Mouse (Mus musculus) embryonic facial prominence, embryonic 15.5 days (tissue): ENCODE results near the gene Cntnap3. TPM values are rescaled to one million over a fixed set of nuclear protein-coding genes. Genes with fewer than 3 reads are reported as not detected.
"Not testable (repeated sequence)": the region's sequence is repeated elsewhere in the genome, so short reads cannot be mapped to it uniquely, and the experiment has no call there.

Experiments
- ATAC-seq: fragments of 200-750 bp; cut with Nextera tagmentation; 2 replicates; pipeline ENCODE4 v1.8.0; 2017; ENCODE audit warnings: low read depth, moderate TSS enrichment; ENCODE audit not compliant: insufficient number of reproducible peaks, low FRiP score, low TSS enrichment
- H3K27ac ChIP-seq: fragments of 300-500 bp; sonication (generic); replicated peaks from 2 replicates; pipeline ENCODE4 v1.5.1; 2015; ENCODE audit warnings: mild to moderate bottlenecking, inconsistent platforms
- H3K27me3 ChIP-seq: fragments of 300-500 bp; sonication (generic); 2 replicates; pipeline ENCODE4 v1.6.1; 2015; ENCODE audit warnings: inconsistent platforms
- H3K36me3 ChIP-seq: fragments of 300-500 bp; sonication (generic); 2 replicates; pipeline ENCODE4 v1.6.1; 2015; ENCODE audit warnings: mild to moderate bottlenecking, inconsistent platforms
- H3K4me1 ChIP-seq: fragments of 300-500 bp; sonication (generic); 2 replicates; pipeline ENCODE4 v1.6.1; 2015; ENCODE audit warnings: inconsistent platforms
- H3K4me2 ChIP-seq: fragments of 300-500 bp; sonication (generic); replicated peaks from 2 replicates; pipeline ENCODE4 v1.6.1; 2015; ENCODE audit warnings: mild to moderate bottlenecking, inconsistent platforms
- H3K4me3 ChIP-seq: fragments of 300-500 bp; sonication (generic); replicated peaks from 2 replicates; pipeline ENCODE4 v1.5.1; 2015; ENCODE audit warnings: mild to moderate bottlenecking, inconsistent platforms
- H3K9ac ChIP-seq: fragments of 300-500 bp; sonication (generic); 2 replicates; pipeline ENCODE4 v1.6.1; 2015; ENCODE audit warnings: inconsistent platforms
- H3K9me3 ChIP-seq: fragments of 300-500 bp; sonication (generic); replicated peaks from 2 replicates; pipeline ENCODE4 v1.6.1; 2016; ENCODE audit warnings: inconsistent platforms
- WGBS: fragments of 180-500 bp; shearing (Covaris S2); methylation state at CpG from one replicate; pipeline ENCODE4 v1.1.7; 2015; 5-methylcytosine and 5-hydroxymethylcytosine counted together
- polyA plus RNA-seq: library from polyadenylated mRNA; unstranded; fragments of >200 nt; fragmentation: Nextera tagmentation; extraction: Ambion mirVana; gene quantifications from 2 replicates; pipeline ENCODE4 v1.2.1, GENCODE M21; 2015

The Cntnap3 gene
- 0.15 and 0.20 TPM in 2 replicates for polyA plus RNA-seq

- Histone ChIP-seq H3K36me3 (no peaks in the 10 kb centered on the region), H3K27ac (no peak within 1 kb of the TSS), H3K9me3 (no peaks in the 10 kb centered on the region), H3K9ac (no peak within 1 kb of the TSS), H3K4me1 (no peaks in the 10 kb centered on the region), H3K27me3 (no peaks in the 10 kb centered on the region), H3K4me2 (peak within 1 kb of the TSS; percentile 23), H3K4me3 (no peak within 1 kb of the TSS)
- ATAC-seq: no peak
- WGBS: 6% methylated on average over 16 of the region's 16 CpGs
These were observed at the start of gene Cntnap3 for GRCm38 (mm10) chr13:64903585-64904208. Gene Cntnap3 (minus strand): TSS chr13:64903955.

- no peaks in the 10 kb centered on the region for H3K9me3 ChIP-seq
- H3K27me3 ChIP-seq: no peaks in the 10 kb centered on the region
- no peaks in the 10 kb centered on the region for H3K36me3 ChIP-seq
- no peak within 1 kb of the TSS for H3K4me2 ChIP-seq
- 70% methylated on average over 1 of the region's 1 CpGs for whole genome bisulfite sequencing
- H3K9ac ChIP-seq: no peak within 1 kb of the TSS
- no peak within 1 kb of the TSS for H3K27ac ChIP-seq
- no peak for ATAC-seq
- no peak within 1 kb of the TSS for H3K4me3 ChIP-seq
- H3K4me1 ChIP-seq: no peaks in the 10 kb centered on the region
These were observed 13.4 kb upstream of the Cntnap3 start, which contains the start of gene Spata31 for GRCm38 (mm10) chr13:64917191-64917590. Gene Spata31 (plus strand): TSS chr13:64917406.

- Histone ChIP-seq H3K27me3 (no peaks in the 10 kb centered on the region), H3K9me3 (no peaks in the 10 kb centered on the region), H3K4me2 (no peak overlapping the region), H3K4me3 (no peak overlapping the region), H3K36me3 (no peaks in the 10 kb centered on the region), H3K4me1 (no peaks in the 10 kb centered on the region), H3K27ac (no peak overlapping the region), H3K9ac (no peak overlapping the region)
- WGBS: 38% methylated on average over 1 of the region's 1 CpGs
- ATAC-seq: no peak
These were observed 623 bp downstream of the Cntnap3 start for GRCm38 (mm10) chr13:64903132-64903531.

- H3K27ac ChIP-seq: no peak overlapping the region
- H3K27me3 ChIP-seq: no peaks in the 10 kb centered on the region
- no peak overlapping the region for H3K9ac ChIP-seq
- no peaks in the 10 kb centered on the region for H3K9me3 ChIP-seq
- 88% methylated on average over 3 of the region's 3 CpGs for WGBS
- ATAC-seq: no peak
- H3K4me1 ChIP-seq: no peaks in the 10 kb centered on the region
- H3K4me3 ChIP-seq: no peak overlapping the region
- no peak overlapping the region for H3K4me2 ChIP-seq
- no peaks in the 10 kb centered on the region for H3K36me3 ChIP-seq
These were observed 38.4 kb downstream of the Cntnap3 start for GRCm38 (mm10) chr13:64865397-64865796.

- ATAC-seq, H3K9ac ChIP-seq: not testable (repeated sequence)
- 55% methylated on average over 5 of the region's 5 CpGs for WGBS
These were observed 78.9 kb downstream of the Cntnap3 start for GRCm38 (mm10) chr13:64824856-64825255.

GRCm38 (mm10) chr13:64745383-64745782, 158.4 kb downstream of the Cntnap3 start:
- H3K36me3 ChIP-seq: no peaks in the 10 kb centered on the region
- no peaks in the 10 kb centered on the region for H3K27me3 ChIP-seq
- no peak for ATAC-seq
- H3K9ac ChIP-seq: no peak overlapping the region
- no peak overlapping the region for H3K4me2 ChIP-seq
- no peak overlapping the region for H3K4me3 ChIP-seq
- no peaks in the 10 kb centered on the region for H3K4me1 ChIP-seq
- H3K9me3 ChIP-seq: no peaks in the 10 kb centered on the region
- 73% methylated on average over 3 of the region's 3 CpGs for WGBS
- no peak overlapping the region for H3K27ac ChIP-seq

More at GRCm38 (mm10) chr13:64824856-64825255, 78.9 kb downstream of the Cntnap3 start:
- not testable (repeated sequence) for H3K27me3 ChIP-seq, H3K4me3 ChIP-seq, H3K4me1 ChIP-seq, H3K36me3 ChIP-seq, H3K4me2 ChIP-seq, H3K9me3 ChIP-seq, H3K27ac ChIP-seq

- Histone ChIP-seq H3K9me3 (no peaks in the 10 kb centered on the region), H3K4me3 (no peak overlapping the region), H3K4me2 (no peak overlapping the region), H3K9ac (no peak overlapping the region), H3K27ac (no peak overlapping the region), H3K27me3 (no peaks in the 10 kb centered on the region), H3K36me3 (no peaks in the 10 kb centered on the region), H3K4me1 (no peaks in the 10 kb centered on the region)
- WGBS: 78% methylated on average over 3 of the region's 3 CpGs
- no peak for ATAC-seq
These were observed 171.5 kb downstream of the Cntnap3 start for GRCm38 (mm10) chr13:64732244-64732643.

GRCm38 (mm10) chr13:64716791-64717190, 187.0 kb downstream of the Cntnap3 start:
- Histone ChIP-seq H3K9ac (no peak overlapping the region), H3K4me1 (no peaks in the 10 kb centered on the region), H3K36me3 (no peaks in the 10 kb centered on the region), H3K27me3 (no peaks in the 10 kb centered on the region), H3K9me3 (no peaks in the 10 kb centered on the region), H3K4me2 (no peak overlapping the region), H3K4me3 (no peak overlapping the region), H3K27ac (no peak overlapping the region)
- WGBS: 70% methylated on average over 2 of the region's 2 CpGs
- ATAC-seq: no peak

- Histone ChIP-seq H3K4me1 (no peaks in the 10 kb centered on the region), H3K27me3 (no peaks in the 10 kb centered on the region), H3K4me2 (no peak overlapping the region), H3K9me3 (no peaks in the 10 kb centered on the region), H3K36me3 (no peaks in the 10 kb centered on the region), H3K9ac (no peak overlapping the region), H3K4me3 (no peak overlapping the region), H3K27ac (no peak overlapping the region)
- no peak for ATAC-seq
- 77% methylated on average over 1 of the region's 1 CpGs for WGBS
These were observed 211.3 kb downstream of the Cntnap3 start for GRCm38 (mm10) chr13:64692463-64692862.

Other genes with a start within 250 kb of the Cntnap3 start
- not detected in 2 replicates for gene Spata31, start 13.5 kb upstream of the Cntnap3 start, polyA plus RNA-seq
- gene Spata31d1c, start 129.1 kb upstream of the Cntnap3 start, polyA plus RNA-seq: not detected in 2 replicates
- not detected in 2 replicates for gene Prss47, start 148.8 kb upstream of the Cntnap3 start, polyA plus RNA-seq
- 62.2 and 65.5 TPM in 2 replicates for gene Mfsd14b, start 209.0 kb upstream of the Cntnap3 start, polyA plus RNA-seq
- gene Olfr465-ps1, start 234.1 kb upstream of the Cntnap3 start, polyA plus RNA-seq: not detected in 2 replicates
- not detected in 2 replicates for gene Olfr466, start 246.3 kb upstream of the Cntnap3 start, polyA plus RNA-seq